Mouse (Mus musculus) hindbrain, embryonic 12.5 days (tissue): ENCODE measurements at regions not wholly inside any gene's neighbourhood (a gene's known extent, or its start where the extent isn't known, plus 50 kb on each side); places are given as distances from the start of the nearest gene placed in this dataset.
A peak's percentile ranks its signal among the peaks of the same experiment; 100 is the strongest.

Source experiments
- ATAC-seq: fragments of 200-750 bp; cut with Nextera tagmentation; 2 replicates; pipeline ENCODE4 v1.8.0; 2017; ENCODE audit warnings: moderate TSS enrichment; ENCODE audit not compliant: low FRiP score
- H3K27ac ChIP-seq: fragments of 300-500 bp; sonication (generic); 2 replicates; pipeline ENCODE4 v1.5.1; 2016; ENCODE audit warnings: mild to moderate bottlenecking
- H3K27me3 ChIP-seq: fragments of 300-500 bp; sonication (generic); 2 replicates; pipeline ENCODE4 v1.6.1; 2016; ENCODE audit warnings: mild to moderate bottlenecking
- H3K36me3 ChIP-seq: fragments of 300-500 bp; sonication (generic); 2 replicates; pipeline ENCODE4 v1.6.1; 2016; ENCODE audit warnings: mild to moderate bottlenecking
- H3K4me1 ChIP-seq: fragments of 300-500 bp; sonication (generic); 2 replicates; pipeline ENCODE4 v1.6.1; 2016
- H3K4me2 ChIP-seq: fragments of 300-500 bp; sonication (generic); replicated peaks from 2 replicates; pipeline ENCODE4 v1.6.1; 2016; ENCODE audit warnings: mild to moderate bottlenecking
- H3K4me3 ChIP-seq: fragments of 300-500 bp; sonication (generic); 2 replicates; pipeline ENCODE4 v1.5.1; 2016; ENCODE audit warnings: mild to moderate bottlenecking
- H3K9ac ChIP-seq: fragments of 300-500 bp; sonication (generic); 2 replicates; pipeline ENCODE4 v1.6.1; 2016; ENCODE audit warnings: mild to moderate bottlenecking, moderate library complexity
- H3K9me3 ChIP-seq: fragments of 300-500 bp; sonication (generic); replicated peaks from 2 replicates; pipeline ENCODE4 v1.6.1; 2016; ENCODE audit warnings: mild to moderate bottlenecking
- WGBS: fragments of 180-500 bp; shearing (Covaris S2); methylation state at CpG from one replicate; pipeline ENCODE4 v1.1.7; 2016; 5-methylcytosine and 5-hydroxymethylcytosine counted together

GRCm38 (mm10) chr5:141091676-141092075 is 91.3 kb upstream of the Card11 start:
- no peak for ATAC-seq

DNA sequence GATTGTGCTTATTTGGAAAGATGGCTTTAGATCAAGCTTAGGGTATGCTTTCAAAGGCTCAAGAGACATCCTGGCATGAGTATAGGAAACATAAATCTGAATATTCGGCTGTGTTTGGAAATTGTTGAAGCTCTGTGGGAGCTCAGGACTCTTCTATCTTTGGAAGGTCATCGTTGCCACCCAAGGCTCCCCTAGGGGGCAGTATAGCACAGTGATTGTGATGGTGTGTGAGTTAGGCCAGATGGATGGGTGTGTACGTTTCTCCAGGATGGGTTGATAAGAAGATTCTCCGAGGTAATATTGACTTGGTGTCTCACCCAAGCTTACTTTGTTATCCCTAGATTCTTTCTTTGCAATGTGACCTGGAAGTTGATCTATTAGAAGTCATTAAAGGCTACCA is 93.3 kb upstream of the Card11 start:
- H3K4me1 ChIP-seq = 0 out of 2 replicates have a peak, but pooled peaks cover 8% of the 10 kb centered on the region
- WGBS = 54% methylated on average over 4 of the region's 4 CpGs
- H3K9ac ChIP-seq = no peak overlapping the region
- H3K9me3 ChIP-seq = no peaks in the 10 kb centered on the region
- no peak overlapping the region for H3K4me2 ChIP-seq
- no peaks in the 10 kb centered on the region for H3K36me3 ChIP-seq
- H3K4me3 ChIP-seq = no peak overlapping the region
- H3K27me3 ChIP-seq = no peaks in the 10 kb centered on the region; the same call in 1 of the 2 replicates
- no peak for ATAC-seq
- no peak overlapping the region for H3K27ac ChIP-seq

More at GRCm38 (mm10) chr5:141091676-141092075, 91.3 kb upstream of the Card11 start:
- Histone ChIP-seq H3K9ac (no peak overlapping the region), H3K9me3 (no peaks in the 10 kb centered on the region), H3K4me3 (no peak overlapping the region), H3K27ac (no peak overlapping the region), H3K27me3 (no peaks in the 10 kb centered on the region; the same call in 1 of the 2 replicates), H3K4me2 (no peak overlapping the region), H3K36me3 (no peaks in the 10 kb centered on the region), H3K4me1 (0 out of 2 replicates have a peak, but pooled peaks cover 8% of the 10 kb centered on the region)
- WGBS = 42% methylated on average over 14 of the region's 14 CpGs

DNA sequence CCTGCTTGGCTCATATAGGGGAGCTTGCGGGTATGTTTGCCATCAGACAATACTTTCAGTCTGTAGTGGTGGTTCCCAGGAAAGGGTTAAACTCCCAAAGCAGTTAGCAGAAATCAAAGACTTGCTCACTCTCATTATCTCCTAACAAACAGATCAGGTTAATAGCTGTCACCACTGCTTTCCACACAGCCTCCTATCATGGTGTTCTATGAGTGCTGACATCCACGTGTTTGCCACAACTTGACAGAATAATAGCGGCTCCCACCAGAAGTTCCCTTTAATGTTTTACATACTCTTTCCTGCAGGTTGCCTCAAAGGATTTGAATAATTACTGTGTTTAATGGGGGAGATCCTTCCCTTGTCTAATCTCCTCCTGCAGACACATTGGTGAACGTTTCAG is 97.5 kb upstream of the Card11 start:
- H3K36me3 ChIP-seq = no peaks in the 10 kb centered on the region
- WGBS = 74% methylated on average over 4 of the region's 4 CpGs
- no peak overlapping the region for H3K4me3 ChIP-seq
- H3K4me2 ChIP-seq = no peak overlapping the region
- H3K27me3 ChIP-seq = no peaks in the 10 kb centered on the region
- no peaks in the 10 kb centered on the region for H3K4me1 ChIP-seq
- H3K27ac ChIP-seq = no peak overlapping the region
- H3K9me3 ChIP-seq = no peaks in the 10 kb centered on the region
- no peak for ATAC-seq
- H3K9ac ChIP-seq = no peak overlapping the region

DNA sequence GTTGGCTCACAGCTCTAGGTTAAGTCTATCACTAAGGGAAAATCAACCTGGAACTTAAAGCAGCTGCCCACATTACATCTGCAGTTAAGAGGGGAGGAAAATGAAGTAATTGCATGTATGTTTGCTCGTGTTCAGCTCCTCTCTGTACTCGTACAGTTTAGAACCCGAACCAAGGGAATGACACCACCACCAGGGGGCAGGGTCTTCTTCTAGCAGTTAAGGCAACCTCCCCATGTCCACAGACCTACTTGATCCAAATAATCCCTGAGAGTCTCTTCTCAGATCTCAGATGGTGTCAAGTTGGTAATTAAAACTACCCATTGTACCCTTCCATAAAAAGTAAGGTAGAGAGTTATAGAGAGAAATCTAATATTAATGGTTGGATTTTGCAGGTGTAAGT is 111.3 kb upstream of the Card11 start:
- no peak for ATAC-seq
- 89% methylated on average over 3 of the region's 3 CpGs for WGBS
- Histone ChIP-seq H3K9ac (no peak overlapping the region), H3K27me3 (no peaks in the 10 kb centered on the region), H3K4me3 (no peak overlapping the region), H3K4me1 (no peaks in the 10 kb centered on the region), H3K9me3 (no peaks in the 10 kb centered on the region), H3K4me2 (no peak overlapping the region), H3K27ac (no peak overlapping the region), H3K36me3 (no peaks in the 10 kb centered on the region)

GRCm38 (mm10) chr5:141115273-141115904 is 115.0 kb upstream of the Card11 start:
- WGBS = 65% methylated on average over 4 of the region's 4 CpGs
- no peaks in the 10 kb centered on the region for H3K36me3 ChIP-seq
- H3K4me2 ChIP-seq = no peak overlapping the region
- no peak overlapping the region for H3K9ac ChIP-seq
- H3K27ac ChIP-seq = no peak overlapping the region
- H3K4me1 ChIP-seq = no peaks in the 10 kb centered on the region
- H3K27me3 ChIP-seq = no peaks in the 10 kb centered on the region
- no peak overlapping the region for H3K4me3 ChIP-seq
- no peak for ATAC-seq
- no peaks in the 10 kb centered on the region for H3K9me3 ChIP-seq

DNA sequence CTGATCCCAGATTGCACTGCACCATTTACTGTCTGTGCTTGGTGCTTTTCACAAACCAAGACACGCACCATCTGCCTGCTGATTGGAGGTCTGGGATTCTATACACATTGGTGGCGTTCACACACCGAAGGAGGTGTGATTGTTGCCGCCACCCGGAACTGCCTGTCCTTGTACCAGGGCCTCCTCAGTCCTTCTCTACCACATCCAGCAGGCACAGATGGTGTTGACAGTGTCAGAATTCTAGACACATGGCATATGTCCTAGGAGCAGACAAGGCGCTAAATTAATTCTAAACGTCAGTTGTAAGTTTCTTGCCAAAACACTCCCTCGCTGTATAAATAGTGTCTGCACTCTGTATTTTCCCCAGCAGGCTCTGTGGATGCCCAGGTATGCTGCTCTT is 115.6 kb upstream of the Card11 start:
- no peaks in the 10 kb centered on the region for H3K9me3 ChIP-seq
- H3K4me3 ChIP-seq = no peak overlapping the region
- no peak for ATAC-seq
- no peak overlapping the region for H3K4me2 ChIP-seq
- H3K4me1 ChIP-seq = no peaks in the 10 kb centered on the region
- H3K27me3 ChIP-seq = no peaks in the 10 kb centered on the region
- no peak overlapping the region for H3K27ac ChIP-seq
- no peak overlapping the region for H3K9ac ChIP-seq
- no peaks in the 10 kb centered on the region for H3K36me3 ChIP-seq
- WGBS = 84% methylated on average over 8 of the region's 8 CpGs

DNA sequence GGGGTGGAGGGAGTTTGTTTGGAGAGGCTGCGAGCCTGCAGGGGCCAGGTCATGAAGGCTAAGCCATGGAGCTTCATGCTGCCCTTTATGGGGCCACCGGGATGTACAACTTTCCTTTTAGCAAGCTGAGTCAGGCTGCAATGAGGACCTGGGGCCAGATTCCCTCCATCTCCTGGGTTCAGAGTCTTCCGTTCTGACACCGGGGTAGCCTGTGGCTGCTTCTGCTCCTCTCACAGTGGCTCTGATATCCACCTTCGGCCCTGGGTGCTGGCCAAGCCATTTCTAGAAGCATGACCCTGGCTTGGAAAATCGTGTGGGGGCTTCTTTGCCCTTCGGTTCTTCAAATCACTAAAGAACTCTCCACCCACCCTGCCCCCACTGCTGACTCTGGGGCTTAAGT is 115.4 kb upstream of the Sdk1 start:
- no peak overlapping the region for H3K9ac ChIP-seq
- ATAC-seq = no peak

DNA sequence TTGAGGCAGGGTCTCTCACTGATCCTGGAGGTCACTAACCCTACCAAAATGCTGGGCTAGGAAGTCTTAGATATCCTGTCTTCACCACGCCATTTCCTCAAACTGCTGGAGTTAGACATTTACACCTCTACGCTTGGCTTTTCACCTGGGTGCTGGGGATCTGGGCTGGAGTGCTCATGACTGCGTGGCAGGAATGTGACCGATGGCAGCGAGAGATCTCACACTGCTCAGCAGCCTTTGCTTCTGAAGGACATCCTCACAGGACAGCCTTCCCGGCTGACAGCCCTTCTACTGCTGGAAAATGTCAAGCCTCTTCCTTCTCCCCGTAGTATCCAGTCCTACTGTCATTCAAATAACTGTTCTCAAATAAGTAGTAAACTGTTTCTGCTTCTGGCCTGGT is 114.8 kb upstream of the Sdk1 start:
- ATAC-seq = no peak
- no peak overlapping the region for H3K9ac ChIP-seq
- no peak overlapping the region for H3K4me2 ChIP-seq
- WGBS = 91% methylated on average over 7 of the region's 7 CpGs
- no peaks in the 10 kb centered on the region for H3K4me1 ChIP-seq
- H3K4me3 ChIP-seq = no peak overlapping the region
- no peaks in the 10 kb centered on the region for H3K36me3 ChIP-seq
- H3K27ac ChIP-seq = no peak overlapping the region
- no peaks in the 10 kb centered on the region for H3K9me3 ChIP-seq
- H3K27me3 ChIP-seq = no peaks in the 10 kb centered on the region

More for the DNA sequence above, 115.4 kb upstream of the Sdk1 start:
- Histone ChIP-seq H3K9me3 (no peaks in the 10 kb centered on the region), H3K4me3 (no peak overlapping the region), H3K4me1 (no peaks in the 10 kb centered on the region), H3K27me3 (no peaks in the 10 kb centered on the region), H3K4me2 (no peak overlapping the region), H3K36me3 (no peaks in the 10 kb centered on the region), H3K27ac (no peak overlapping the region)
- WGBS = 85% methylated on average over 7 of the region's 7 CpGs

GRCm38 (mm10) chr5:141131036-141131435 is 110.3 kb upstream of the Sdk1 start:
- H3K9me3 ChIP-seq = no peaks in the 10 kb centered on the region
- 62% methylated on average over 1 of the region's 1 CpGs for WGBS
- H3K27ac ChIP-seq = no peak overlapping the region

GRCm38 (mm10) chr5:141131906-141132305 is 109.4 kb upstream of the Sdk1 start:
- Histone ChIP-seq H3K4me2 (no peak overlapping the region), H3K27ac (no peak overlapping the region), H3K4me3 (no peak overlapping the region), H3K9ac (no peak overlapping the region), H3K36me3 (no peaks in the 10 kb centered on the region), H3K4me1 (peaks cover 5% of the 10 kb centered on the region; the same call in 1 of the 2 replicates), H3K9me3 (no peaks in the 10 kb centered on the region), H3K27me3 (no peaks in the 10 kb centered on the region)
- no peak for ATAC-seq
- WGBS = 79% methylated on average over 9 of the region's 9 CpGs

More at GRCm38 (mm10) chr5:141131036-141131435, 110.3 kb upstream of the Sdk1 start:
- H3K4me2 ChIP-seq = no peak overlapping the region
- peaks cover 2% of the 10 kb centered on the region; the same call in 1 of the 2 replicates for H3K4me1 ChIP-seq
- no peaks in the 10 kb centered on the region for H3K27me3 ChIP-seq
- ATAC-seq = no peak
- H3K36me3 ChIP-seq = no peaks in the 10 kb centered on the region
- H3K4me3 ChIP-seq = no peak overlapping the region
- H3K9ac ChIP-seq = no peak overlapping the region

DNA sequence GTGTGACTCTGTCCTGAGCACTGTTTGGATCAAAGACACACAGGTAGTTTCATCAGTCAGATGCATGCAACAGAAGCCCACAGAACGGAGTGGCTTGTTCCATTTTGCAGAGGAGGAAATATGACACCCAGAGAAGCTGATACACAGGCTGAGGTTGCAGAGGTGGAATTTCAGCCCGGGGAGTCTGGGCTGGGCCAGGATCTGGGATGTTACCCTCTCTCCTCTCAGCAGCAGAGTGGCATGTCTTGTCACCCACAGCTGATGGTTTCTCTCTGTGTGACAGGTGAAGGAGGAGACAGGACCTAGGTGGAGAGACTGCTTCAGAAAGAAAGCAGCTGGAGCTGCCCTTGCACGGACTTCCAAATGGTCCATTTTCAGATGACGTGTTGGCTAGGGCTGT is 105.1 kb upstream of the Sdk1 start:
- Histone ChIP-seq H3K4me1 (peaks cover 19% of the 10 kb centered on the region), H3K27me3 (no peaks in the 10 kb centered on the region), H3K4me2 (no peak overlapping the region), H3K27ac (no peak overlapping the region), H3K9ac (no peak overlapping the region), H3K4me3 (no peak overlapping the region), H3K36me3 (no peaks in the 10 kb centered on the region), H3K9me3 (no peaks in the 10 kb centered on the region)
- no peak for ATAC-seq
- WGBS = 64% methylated on average over 4 of the region's 4 CpGs

- Histone ChIP-seq H3K9me3 (no peaks in the 10 kb centered on the region), H3K27ac (no peak overlapping the region), H3K27me3 (no peaks in the 10 kb centered on the region), H3K36me3 (no peaks in the 10 kb centered on the region), H3K4me3 (no peak overlapping the region), H3K9ac (no peak overlapping the region), H3K4me2 (no peak overlapping the region), H3K4me1 (peaks cover 19% of the 10 kb centered on the region)
- ATAC-seq = no peak
- 81% methylated on average over 3 of the region's 3 CpGs for WGBS
These were observed 103.6 kb upstream of the Sdk1 start for GRCm38 (mm10) chr5:141137716-141138115.

- WGBS = 53% methylated on average over 12 of the region's 12 CpGs
- Histone ChIP-seq H3K4me2 (peak overlapping the region; percentile 31; the same call in 1 of the 2 replicates), H3K9me3 (no peaks in the 10 kb centered on the region), H3K27me3 (no peaks in the 10 kb centered on the region), H3K9ac (0 out of 2 replicates have a peak overlapping the region, but pooled peaks have one; percentile 23), H3K4me3 (no peak overlapping the region), H3K36me3 (no peaks in the 10 kb centered on the region), H3K27ac (no peak overlapping the region; the same call in 1 of the 2 replicates), H3K4me1 (peaks cover 19% of the 10 kb centered on the region)
- ATAC-seq = no peak
These were observed 102.4 kb upstream of the Sdk1 start for GRCm38 (mm10) chr5:141138771-141139360.
